Mouse (Mus musculus): ENCODE measurements around the gene Pigf. TPM values are rescaled to one million over a fixed set of nuclear protein-coding genes. Genes with fewer than 3 reads are reported as not detected.

Pigf gene
- total RNA-seq, 2 experiments from 2014 or later: 1.6 to 2.7 TPM

DNA sequence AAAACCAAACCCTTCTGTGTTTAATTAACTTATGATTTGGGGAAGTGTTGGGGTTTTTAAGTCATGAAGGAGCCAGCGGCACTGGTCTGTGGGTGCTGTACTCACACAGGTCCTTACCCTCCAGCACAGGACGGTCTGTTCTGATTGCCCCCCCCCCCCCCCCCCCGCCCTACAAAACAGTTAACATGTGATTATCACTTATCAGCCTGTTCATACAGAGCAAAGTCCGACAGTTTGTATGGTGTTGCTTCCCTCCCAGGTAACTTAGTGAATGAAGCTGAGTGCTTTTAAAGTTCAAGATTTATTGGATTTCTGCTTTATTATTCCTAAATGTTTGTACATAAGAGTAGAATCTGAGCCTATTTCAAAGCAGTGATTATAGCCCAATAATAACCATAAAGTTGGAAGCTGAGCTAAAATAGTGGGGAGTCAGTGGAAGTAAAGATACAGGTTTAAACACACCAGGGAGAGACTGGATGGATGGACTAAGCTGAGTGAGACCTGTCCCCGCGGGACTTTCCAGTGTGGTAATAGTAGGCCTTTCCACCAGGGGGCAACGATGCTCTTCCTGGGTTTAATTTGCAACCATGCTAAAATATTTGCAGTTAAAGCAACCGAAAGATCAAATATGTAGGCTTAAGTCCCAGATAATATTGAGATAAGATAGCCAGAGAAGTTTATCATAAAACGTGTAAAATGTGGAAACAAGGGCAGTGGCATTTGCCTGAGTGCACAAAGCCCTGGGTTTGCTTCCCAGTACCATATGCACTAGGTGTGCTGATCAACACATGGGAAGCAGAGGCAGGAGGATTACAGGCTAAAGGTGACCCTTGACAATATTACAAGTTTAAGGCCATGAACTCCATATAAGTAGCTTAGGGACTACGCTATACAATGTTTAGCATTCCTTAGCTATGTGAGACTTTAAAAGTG is 11.2 kb upstream of the Pigf start:
- peak; percentile 23 for DNase-seq (ENCODE audit: low spot score)

DNA sequence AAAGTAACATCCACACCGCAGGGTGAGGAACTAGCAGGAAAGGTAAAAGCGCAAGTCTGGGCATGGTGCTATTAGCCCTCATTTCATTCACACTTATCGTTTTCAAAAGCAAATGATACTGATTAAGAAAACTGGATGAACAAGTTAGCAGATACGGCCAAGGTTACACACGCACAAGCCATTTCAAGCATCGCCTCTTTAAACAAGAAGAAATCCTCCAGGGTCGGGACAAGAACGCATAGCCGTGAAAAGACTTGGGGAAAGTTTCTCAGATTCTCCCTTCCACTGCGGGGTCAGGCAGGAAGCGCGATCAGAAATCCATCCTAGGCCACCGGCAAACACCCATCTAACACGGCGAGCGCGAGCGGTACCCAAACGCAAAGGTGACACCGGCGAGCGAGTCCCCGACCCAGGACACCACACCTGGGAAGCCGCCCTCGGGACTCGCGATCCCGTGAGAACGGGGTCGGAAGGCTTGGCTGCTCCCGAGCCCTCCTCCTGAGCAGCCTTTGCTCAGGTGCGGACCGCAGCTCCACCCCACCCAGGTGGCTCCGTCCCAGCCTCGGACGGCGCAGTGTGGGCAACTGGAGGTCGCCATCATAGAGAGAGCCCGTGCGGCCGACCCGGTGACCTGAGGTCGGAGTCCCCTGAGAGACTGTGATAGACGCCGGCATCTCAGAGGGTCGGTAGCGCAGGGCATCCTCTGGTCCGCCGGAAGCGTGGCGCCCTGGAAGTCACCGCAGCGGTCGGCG is 539 bp downstream of the Pigf start:
- no peak for DNase-seq (ENCODE audit: low spot score)

DNA sequence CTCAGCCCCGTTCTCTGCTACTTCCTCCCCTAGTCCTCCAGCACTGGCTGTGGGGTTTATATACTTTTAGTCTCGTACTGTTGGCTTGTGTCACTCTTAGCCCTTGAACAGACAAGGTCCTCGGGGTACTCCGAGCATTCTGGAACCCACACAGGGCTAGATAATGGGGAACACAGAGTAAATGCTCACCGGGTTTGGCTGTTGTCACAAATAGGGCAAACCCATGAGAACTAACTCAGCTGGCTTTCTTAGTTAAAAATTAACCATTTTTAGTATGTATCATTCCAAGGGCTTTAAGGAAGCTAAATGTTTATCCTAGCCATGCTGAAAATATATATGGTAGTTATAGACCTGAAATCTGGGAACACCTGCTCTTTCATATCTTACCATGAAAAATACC is 5.5 kb downstream of the Pigf start:
- no peak for DNase-seq (ENCODE audit: low spot score)

DNA sequence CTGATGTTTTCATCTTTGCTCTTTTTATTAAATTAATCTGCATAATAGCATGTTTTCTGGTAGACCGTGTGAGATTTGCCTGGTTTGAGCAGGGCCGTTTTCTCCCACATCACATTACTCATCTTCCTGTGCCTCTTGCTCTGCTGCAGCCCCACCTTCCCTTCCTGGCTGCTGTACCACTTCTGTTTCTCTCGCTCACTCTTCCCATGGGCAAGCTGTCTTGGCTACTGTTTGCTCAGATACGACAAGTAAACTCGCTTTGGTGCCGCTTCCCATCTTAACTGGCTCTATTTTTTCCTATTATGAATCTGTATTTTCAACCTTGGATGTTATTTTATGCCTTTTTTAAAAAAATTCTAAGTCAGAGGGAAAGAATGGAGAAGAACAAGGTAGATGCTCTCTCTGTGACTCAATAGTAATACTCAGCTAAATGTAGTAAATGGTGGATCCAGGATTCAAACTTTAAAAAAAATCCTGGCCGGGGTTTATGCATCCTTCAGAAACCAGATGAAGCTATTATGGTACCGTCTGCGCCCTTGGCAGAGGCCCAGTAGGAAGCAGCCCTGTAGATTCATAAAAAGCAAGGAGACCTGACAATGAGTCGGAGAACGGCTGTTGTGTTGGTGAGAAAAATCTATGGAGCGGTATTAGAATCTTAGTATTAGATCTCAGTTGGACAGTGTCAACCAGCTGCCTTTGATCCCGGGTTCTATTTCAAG is 13.7 kb downstream of the Pigf start:
- no peak for DNase-seq (ENCODE audit: low spot score)

DNA sequence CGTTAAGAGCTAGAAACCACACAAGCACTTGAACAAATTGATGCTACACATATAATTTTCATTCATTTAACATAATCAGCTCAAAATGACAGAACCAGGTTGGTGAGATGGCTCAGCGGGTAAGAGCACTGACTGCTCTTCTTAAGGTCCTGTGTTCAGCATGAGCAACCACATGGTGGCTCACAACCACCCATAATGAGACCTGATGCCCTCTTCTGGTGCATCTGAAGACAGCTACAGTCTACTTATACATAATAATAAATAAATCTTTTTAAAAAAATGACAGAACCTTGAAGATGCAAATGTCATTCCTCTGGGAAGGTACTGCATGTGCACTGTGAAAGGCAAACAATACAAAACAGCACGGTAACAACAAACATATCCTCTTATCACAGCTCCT is 16.3 kb downstream of the Pigf start:
- no peak for DNase-seq (ENCODE audit: low spot score)

DNA sequence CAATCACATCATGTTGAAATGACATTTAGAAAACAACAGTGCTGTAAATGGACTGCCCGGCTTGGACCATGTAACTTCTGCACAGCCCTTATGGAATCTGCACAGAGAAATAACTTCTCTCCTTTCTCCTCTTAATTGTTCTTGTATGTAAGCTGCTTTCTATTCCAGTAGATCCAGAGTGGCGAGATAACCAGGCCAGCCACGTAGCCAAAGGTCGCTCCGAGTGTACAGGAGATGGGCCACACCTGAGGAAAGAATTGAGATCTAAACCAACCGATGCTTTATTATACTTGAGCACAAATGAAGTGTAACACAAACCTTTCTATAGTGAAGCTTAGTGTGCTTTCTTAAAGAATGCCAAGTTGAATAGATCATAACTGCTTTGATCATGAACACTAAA is 27.9 kb downstream of the Pigf start:
- no peak for DNase-seq (ENCODE audit: low spot score)

DNA sequence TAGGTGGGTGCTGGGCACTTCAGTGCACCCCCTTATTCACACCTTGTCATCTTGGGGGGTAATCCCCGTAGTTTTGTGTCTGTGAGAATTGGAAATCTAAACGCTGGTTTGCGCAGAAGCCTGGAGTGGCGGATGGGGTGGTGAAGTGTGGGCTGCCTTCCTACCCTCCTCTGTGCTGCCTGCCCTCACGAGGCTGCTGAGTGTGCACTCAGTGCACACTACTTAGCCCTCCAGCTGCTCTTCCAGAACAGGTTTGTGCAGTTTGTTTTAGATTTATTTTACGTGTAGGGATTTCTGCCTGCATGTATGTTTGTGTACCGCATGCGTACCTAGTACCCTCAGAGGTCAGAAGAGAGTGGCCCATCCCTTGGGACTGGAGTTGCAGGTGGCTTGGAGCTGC is 33.9 kb downstream of the Pigf start:
- no peak for DNase-seq (ENCODE audit: low spot score)

DNA sequence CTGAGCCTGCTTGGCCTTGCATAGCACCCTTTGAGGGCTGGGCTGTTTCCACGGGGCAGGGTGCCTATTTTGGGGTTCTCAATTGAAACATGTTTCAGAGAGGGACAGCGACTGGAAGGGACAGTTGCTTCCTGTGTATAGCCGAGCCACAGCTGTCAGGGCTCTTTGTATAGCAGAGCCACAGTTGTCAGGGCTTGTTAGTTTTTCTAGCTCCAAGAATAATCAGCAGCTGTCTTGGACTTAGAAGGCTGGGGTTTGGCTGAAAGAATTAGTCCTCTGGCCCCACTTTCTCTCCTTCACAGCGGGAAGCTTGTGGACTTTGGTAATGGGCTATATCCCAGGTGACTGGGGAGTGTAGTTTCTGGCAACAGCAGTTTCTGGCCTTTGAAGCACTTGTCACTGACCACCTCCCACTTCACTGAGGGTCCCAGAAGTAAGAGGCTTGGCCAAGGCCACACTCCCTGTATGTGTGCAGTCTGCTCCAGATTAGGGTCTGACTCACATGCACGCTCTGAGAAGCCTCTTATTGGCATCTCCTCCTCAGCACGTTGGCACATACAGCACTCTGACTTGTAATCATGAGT is 36.5 kb downstream of the Pigf start:
- DNase-seq (ENCODE audit: low spot score): peak; percentile 50

DNA sequence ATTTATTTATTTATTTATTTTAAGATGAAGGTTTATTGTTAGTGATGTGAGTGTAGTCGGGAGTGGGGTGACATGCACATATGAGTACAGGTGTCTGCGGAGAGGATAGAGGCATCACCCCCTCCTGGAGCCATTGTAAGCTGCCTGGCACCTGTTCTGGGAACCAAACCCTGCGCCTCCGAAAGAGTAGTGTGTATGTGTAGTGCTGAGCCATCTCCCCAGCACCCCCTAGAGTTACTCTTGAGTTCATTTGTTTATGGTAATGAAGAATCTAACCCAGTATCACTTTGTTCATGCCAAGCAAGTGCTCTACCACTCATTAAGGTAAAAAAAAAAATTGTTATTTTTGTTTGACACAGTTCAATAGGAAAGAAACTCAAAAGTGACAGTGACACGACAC is 37.0 kb downstream of the Pigf start:
- DNase-seq (ENCODE audit: low spot score): no peak

DNA sequence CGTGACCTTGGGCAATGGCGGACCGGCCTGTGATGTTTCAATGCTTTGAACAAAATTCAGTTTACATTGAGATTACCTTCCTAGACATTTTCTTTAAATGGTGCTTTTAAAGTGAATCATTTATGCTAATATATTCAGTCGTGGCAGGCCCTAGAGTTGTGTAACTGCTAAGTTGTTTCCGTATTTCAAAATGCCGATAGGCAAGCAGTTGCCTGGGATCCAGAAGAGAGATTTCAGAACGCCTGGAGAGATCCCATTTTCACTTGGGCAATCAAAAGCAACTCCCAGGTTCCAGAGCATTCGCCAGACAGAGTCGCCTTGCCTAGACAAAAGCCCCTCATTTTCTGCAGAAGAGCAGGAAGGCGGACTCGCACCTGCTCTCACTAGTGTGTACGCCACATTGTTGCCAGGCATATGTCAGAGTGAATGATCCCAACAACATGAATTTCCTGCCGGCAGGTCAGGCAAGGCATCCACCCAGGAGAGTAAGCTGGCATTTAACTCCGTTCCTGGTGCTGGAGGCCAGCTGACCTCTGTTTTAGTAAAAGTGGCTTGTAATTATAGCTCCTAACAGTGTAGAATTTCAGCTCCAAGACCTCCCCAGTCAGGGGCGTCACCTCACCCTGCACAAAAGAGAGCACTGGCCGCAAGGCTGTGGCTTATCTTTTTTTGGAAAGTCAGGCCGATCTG is 38.6 kb downstream of the Pigf start:
- no peak for DNase-seq (ENCODE audit: low spot score)

DNA sequence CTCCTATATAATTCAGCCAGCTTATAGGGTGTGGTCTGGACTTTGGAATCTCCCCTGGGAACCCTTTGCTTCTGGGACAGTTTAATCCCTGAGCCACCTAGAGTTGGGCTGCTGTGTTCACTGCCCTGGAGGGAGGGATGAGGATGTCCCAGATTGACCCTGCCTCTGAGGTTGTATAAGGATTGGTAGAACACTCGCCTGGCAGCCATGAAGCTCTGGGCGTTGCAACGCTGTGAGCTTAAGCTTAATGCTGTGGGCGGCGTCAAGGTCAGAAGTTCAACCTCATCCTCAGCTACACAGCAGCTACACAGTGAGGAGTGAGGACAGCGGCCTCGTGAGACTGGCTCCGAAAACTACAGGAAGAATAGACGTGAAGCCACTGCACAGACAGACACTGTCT is 42.7 kb downstream of the Pigf start:
- peak; percentile 41 for DNase-seq (ENCODE audit: low spot score)

DNA sequence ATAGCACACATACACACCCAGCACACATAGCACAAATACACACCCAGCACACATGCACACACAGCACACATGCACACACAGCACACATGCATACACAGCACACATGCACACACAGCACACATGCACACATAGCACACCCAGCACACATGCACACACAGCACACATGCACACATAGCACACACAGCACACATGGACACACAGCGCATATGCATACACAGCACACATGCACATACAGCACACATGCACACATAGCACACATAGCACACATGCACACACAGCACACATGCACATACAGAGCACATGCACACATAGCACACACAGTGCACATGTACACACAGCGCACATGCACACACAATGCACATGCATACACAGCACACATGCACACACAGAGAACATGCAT is 43.5 kb downstream of the Pigf start:
- DNase-seq (ENCODE audit: low spot score): no peak

DNA sequence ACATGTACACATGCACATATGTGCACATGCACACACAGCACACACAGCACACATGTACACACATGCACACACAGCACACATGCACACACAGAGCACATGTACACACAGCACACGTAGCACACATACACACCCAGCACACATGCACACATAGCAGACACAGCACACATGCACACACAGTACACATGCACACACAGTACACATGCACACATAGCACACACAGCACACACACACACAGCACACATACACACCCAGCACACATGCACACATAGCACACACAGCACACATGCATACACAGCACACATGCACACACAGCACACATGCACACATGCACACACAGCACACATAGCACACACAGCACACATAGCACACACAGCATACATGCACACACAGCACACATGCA is 44.0 kb downstream of the Pigf start:
- no peak for DNase-seq (ENCODE audit: low spot score)

DNA sequence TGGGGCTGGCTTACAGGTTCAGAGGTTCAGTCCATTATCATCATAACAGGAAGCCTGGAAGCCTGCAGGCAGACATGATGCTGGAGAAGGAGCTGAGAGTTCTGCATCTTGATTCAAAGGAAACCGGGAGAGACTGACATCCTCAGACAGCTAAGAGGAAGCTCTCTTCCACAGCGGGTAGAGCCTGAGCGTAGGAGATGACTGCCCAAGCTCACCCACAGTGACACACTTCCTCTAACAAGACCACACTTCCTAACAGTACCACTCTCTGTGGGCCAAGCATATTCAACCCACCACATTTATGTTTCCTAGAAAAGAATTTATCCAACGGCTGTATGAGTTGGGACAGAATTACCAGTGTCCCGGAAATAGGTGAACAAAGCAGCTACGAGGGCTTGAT is 46.7 kb downstream of the Pigf start:
- DNase-seq (ENCODE audit: low spot score): no peak

DNA sequence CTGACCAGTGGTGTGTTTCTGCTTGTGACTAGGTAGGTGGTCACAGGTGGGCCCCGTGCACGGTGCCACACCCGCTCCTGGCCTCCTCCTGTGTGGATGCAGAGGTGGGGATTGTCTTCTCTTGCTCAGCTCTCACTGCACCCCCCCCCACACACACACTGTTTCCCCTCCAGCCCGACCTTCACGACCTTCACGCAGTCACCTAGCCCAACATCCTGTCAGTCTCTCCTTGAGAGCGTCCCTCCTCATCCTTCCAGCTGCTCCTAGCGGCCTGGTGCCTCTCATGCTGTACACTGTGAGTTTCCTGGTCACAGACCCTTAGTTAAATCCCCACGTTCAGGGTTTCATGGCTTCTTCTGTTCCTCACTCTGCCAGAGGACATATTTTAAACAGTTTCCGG is 48.8 kb downstream of the Pigf start:
- no peak for DNase-seq (ENCODE audit: low spot score)

DNA sequence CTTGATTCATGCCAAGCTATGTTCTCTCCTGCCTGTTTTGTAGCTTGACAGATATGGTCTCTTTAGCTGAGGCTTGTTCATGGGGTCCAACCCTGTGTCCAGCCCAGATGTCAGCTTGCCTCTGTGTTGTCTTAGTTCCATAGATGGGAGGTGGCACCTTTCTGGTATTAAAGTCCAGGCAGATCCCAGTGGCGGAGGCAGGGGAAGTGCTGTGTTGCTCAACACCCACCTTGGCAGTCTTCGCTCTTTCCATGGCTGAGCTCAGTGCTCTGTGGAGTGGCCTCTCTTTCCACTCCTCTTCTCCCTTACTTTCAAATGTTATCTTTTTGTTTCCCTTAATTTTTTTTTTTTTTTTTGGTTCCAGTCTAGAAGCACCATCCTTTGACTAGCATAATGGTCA is 52.1 kb downstream of the Pigf start:
- DNase-seq (ENCODE audit: low spot score): no peak

DNA sequence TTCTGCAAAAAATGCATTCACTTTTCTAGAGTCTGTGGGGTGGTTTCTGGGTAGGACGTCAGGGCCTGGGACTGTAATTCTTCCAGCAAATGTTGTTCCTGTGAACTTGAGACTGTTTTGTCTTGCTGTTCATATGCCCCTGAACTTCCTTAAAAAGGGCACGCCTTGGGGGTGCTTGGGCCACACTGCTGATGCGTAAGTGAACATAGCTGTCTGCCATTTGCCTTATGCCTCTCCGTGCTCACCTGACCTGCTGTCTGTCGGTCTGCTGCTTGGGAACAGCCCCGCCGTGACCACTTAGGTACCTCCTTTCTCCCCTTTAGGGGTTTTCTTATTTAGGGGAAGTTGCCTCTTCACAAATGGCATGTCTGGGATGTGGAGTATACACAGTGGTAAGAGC is 53.3 kb downstream of the Pigf start:
- DNase-seq (ENCODE audit: low spot score): no peak

DNA sequence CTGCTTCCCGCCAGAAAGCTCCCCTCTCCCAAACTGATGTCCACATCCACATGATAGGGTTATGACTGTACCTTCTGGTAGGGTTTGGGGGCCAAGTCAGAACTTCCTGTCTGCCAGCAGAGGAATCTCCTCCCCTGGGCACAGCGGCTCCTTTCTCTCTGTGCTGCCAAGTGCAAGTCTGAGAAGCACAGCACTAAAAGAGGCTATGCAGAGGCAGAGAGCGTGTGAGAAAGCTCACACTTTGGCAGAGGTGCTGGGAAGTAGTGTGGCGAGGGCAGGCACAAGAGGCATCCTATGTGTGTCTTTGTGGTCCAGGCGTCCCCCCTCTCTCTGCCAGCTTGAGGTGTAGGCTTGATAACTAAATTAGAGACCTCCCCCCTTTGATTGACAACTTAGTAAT is 54.2 kb downstream of the Pigf start:
- DNase-seq (ENCODE audit: low spot score): no peak

DNA sequence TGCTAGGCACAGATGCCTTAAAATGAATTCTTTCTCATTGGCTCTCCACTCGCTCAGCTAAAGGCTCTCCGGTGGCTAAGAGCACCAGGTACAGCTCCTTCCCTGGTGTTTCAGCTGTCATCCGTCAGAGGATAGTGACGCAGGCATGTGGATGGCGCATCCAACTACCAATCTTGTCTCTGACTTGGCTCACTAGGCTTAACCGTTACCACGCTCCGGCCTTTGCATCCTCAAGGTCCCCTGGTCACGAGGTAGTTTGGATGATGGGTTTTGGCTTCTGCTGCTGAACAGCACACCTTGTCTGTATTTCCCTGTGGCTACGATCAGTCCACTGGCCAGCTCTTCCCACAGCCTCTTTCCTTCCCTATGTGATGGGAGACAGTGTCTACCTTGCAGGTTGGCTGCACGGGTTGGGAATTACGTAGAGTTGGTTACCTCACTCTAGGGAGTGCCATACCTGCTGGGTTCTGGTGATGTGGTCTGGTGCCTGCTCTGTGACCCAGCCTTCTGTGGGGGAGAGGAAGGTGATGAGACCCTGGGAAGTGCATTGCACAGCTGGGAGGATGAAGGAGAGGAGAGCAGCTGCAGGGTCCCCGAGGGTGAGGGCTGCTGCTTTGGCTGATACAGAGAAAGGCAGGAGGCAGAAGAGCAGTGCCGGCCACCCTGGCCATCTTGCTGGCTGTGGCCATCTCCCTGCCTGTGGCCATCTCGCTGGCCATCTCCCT is 55.0 kb downstream of the Pigf start:
- DNase-seq (ENCODE audit: low spot score): no peak

DNA sequence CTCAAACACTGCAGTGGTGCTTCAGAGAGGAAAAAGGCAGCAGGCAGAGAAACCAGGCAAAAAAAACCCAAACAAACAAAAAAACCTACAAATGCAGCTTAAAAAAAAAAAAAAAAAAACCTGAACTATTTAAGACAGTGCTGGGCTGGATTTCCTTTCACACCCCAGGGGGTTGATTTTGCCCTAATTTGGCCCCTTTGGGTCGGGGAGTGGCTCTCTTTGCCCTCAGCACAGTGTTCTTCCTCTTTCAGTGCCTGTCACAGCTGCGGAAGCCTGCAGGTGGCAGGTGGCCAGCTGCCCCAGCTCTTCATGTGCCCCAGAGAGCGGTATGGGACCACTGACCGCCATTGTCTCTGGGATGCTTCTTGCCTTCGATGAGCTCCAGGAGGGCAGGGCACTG is 55.6 kb downstream of the Pigf start:
- no peak for DNase-seq (ENCODE audit: low spot score)

DNA sequence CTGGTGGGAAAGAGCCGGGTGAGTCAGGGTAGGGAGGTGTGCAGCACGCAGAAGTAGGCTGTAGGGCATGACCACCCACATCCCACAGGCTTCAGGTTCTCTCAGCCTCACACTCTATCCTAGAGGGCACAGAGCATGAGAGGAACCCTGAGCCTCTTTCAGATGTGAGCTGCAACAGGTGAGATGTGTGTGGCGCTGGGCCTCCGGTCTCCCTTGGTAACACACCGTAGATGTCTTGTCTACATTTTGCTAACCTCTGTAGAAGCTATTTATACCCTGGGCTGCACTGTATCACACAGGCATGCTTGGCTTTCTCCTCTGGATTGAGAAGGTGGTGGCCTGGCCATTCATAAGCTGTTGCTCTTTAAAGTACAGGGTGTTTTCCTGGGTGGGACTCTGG is 56.6 kb downstream of the Pigf start:
- no peak for DNase-seq (ENCODE audit: low spot score)

All from gastrocnemius, adult 18-20 months (tissue).